Mouse (Mus musculus): ENCODE measurements at regions not wholly inside any gene's neighbourhood (a gene's known extent, or its start where the extent isn't known, plus 50 kb on each side); places are given as distances from the start of the nearest gene placed in this dataset.

GRCm38 (mm10) chr11:19641153-19641552 lies 283.0 kb upstream of the Spred2 start:
- no peak for ATAC-seq
- no peak for TF ChIP-seq CTCF (IDR thresholded peaks at IDR 0.05; ENCODE audit: low read depth)

GRCm38 (mm10) chr11:19644116-19644795 lies 279.9 kb upstream of the Spred2 start:
- Histone ChIP-seq H3K9me3 (ENCODE audit: low read length) (no peaks in the 10 kb centered on the region), H3K36me3 (ENCODE audit: insufficient read depth) (no peaks in the 10 kb centered on the region), H3K4me2 (ENCODE audit: low read depth) (no peak overlapping the region), H3K27me3 (ENCODE audit: insufficient read depth, low read length) (no peaks in the 10 kb centered on the region), H3K4me3 (ENCODE audit: low read depth, low read length) (no peak overlapping the region), H3K27ac (ENCODE audit: low read depth, low read length) (no peak overlapping the region), H3K4me1 (ENCODE audit: insufficient read depth) (no peaks in the 10 kb centered on the region), H3K9ac (no peak overlapping the region)
- no peak for TF ChIP-seq CTCF (IDR thresholded peaks at IDR 0.05; ENCODE audit: low read depth)
- 81% methylated on average over 7 of the region's 7 CpGs for WGBS
- no peak for ATAC-seq
- DNase-seq, result no peak

More at GRCm38 (mm10) chr11:19641153-19641552, 283.0 kb upstream of the Spred2 start:
- no peak overlapping the region for H3K9ac ChIP-seq
- no peaks in the 10 kb centered on the region for H3K4me1 ChIP-seq (ENCODE audit: insufficient read depth)
- no peak overlapping the region for H3K4me2 ChIP-seq (ENCODE audit: low read depth)
- no peaks in the 10 kb centered on the region for H3K27me3 ChIP-seq (ENCODE audit: insufficient read depth, low read length)
- H3K4me3 ChIP-seq (ENCODE audit: low read depth, low read length), result no peak overlapping the region
- H3K9me3 ChIP-seq (ENCODE audit: low read length), result no peaks in the 10 kb centered on the region
- H3K27ac ChIP-seq (ENCODE audit: low read depth, low read length), result no peak overlapping the region
- H3K36me3 ChIP-seq (ENCODE audit: insufficient read depth), result no peaks in the 10 kb centered on the region
- DNase-seq, result no peak
- 68% methylated on average over 8 of the region's 8 CpGs for WGBS

GRCm38 (mm10) chr11:19645106-19645505 lies 279.1 kb upstream of the Spred2 start:
- DNase-seq (peak; percentile 6), ATAC-seq (peak; percentile 61; the same call in 1 of the 2 replicates)
- Histone ChIP-seq H3K9ac (no peak overlapping the region), H3K4me3 (ENCODE audit: low read depth, low read length) (no peak overlapping the region), H3K9me3 (ENCODE audit: low read length) (no peaks in the 10 kb centered on the region), H3K27me3 (ENCODE audit: insufficient read depth, low read length) (no peaks in the 10 kb centered on the region), H3K4me1 (ENCODE audit: insufficient read depth) (no peaks in the 10 kb centered on the region), H3K27ac (ENCODE audit: low read depth, low read length) (no peak overlapping the region), H3K4me2 (ENCODE audit: low read depth) (no peak overlapping the region), H3K36me3 (ENCODE audit: insufficient read depth) (no peaks in the 10 kb centered on the region)
- no peak for TF ChIP-seq CTCF (IDR thresholded peaks at IDR 0.05; ENCODE audit: low read depth)
- WGBS, result 64% methylated on average over 5 of the region's 5 CpGs

- Histone ChIP-seq H3K4me2 (ENCODE audit: low read depth) (no peak overlapping the region), H3K9ac (no peak overlapping the region), H3K9me3 (ENCODE audit: low read length) (no peaks in the 10 kb centered on the region), H3K27ac (ENCODE audit: low read depth, low read length) (no peak overlapping the region), H3K4me1 (ENCODE audit: insufficient read depth) (no peaks in the 10 kb centered on the region), H3K4me3 (ENCODE audit: low read depth, low read length) (no peak overlapping the region), H3K27me3 (ENCODE audit: insufficient read depth, low read length) (no peaks in the 10 kb centered on the region), H3K36me3 (ENCODE audit: insufficient read depth) (no peaks in the 10 kb centered on the region)
- WGBS, result 92% methylated on average over 6 of the region's 6 CpGs
- DNase-seq (no peak), ATAC-seq (no peak)
- no peak for TF ChIP-seq CTCF (IDR thresholded peaks at IDR 0.05; ENCODE audit: low read depth)
Measured at GRCm38 (mm10) chr11:19651522-19651921, 272.7 kb upstream of the Spred2 start.

- ATAC-seq (no peak), DNase-seq (no peak)
- no peak overlapping the region for H3K4me3 ChIP-seq (ENCODE audit: low read depth, low read length)
- no peak for TF ChIP-seq CTCF (IDR thresholded peaks at IDR 0.05; ENCODE audit: low read depth)
- no peaks in the 10 kb centered on the region for H3K4me1 ChIP-seq (ENCODE audit: insufficient read depth)
- no peak overlapping the region for H3K4me2 ChIP-seq (ENCODE audit: low read depth)
- no peaks in the 10 kb centered on the region for H3K27me3 ChIP-seq (ENCODE audit: insufficient read depth, low read length)
- no peaks in the 10 kb centered on the region for H3K36me3 ChIP-seq (ENCODE audit: insufficient read depth)
- 95% methylated on average over 7 of the region's 7 CpGs for WGBS
- no peak overlapping the region for H3K27ac ChIP-seq (ENCODE audit: low read depth, low read length)
- H3K9ac ChIP-seq, result no peak overlapping the region
- H3K9me3 ChIP-seq (ENCODE audit: low read length), result no peaks in the 10 kb centered on the region
Measured at GRCm38 (mm10) chr11:19651929-19652328, 272.2 kb upstream of the Spred2 start.

- DNase-seq (no peak), ATAC-seq (no peak)
- Histone ChIP-seq H3K36me3 (ENCODE audit: insufficient read depth) (no peaks in the 10 kb centered on the region), H3K4me2 (ENCODE audit: low read depth) (no peak overlapping the region), H3K27ac (ENCODE audit: low read depth, low read length) (no peak overlapping the region), H3K4me1 (ENCODE audit: insufficient read depth) (no peaks in the 10 kb centered on the region), H3K9ac (no peak overlapping the region), H3K4me3 (ENCODE audit: low read depth, low read length) (no peak overlapping the region), H3K27me3 (ENCODE audit: insufficient read depth, low read length) (no peaks in the 10 kb centered on the region), H3K9me3 (ENCODE audit: low read length) (no peaks in the 10 kb centered on the region)
- TF ChIP-seq CTCF (IDR thresholded peaks at IDR 0.05; ENCODE audit: low read depth), result no peak
- WGBS, result 64% methylated on average over 4 of the region's 4 CpGs
Measured at GRCm38 (mm10) chr11:19659511-19659910, 264.7 kb upstream of the Spred2 start.

- H3K4me3 ChIP-seq (ENCODE audit: low read depth, low read length), result no peak overlapping the region
- no peaks in the 10 kb centered on the region for H3K27me3 ChIP-seq (ENCODE audit: insufficient read depth, low read length)
- H3K4me1 ChIP-seq (ENCODE audit: insufficient read depth), result no peaks in the 10 kb centered on the region
- TF ChIP-seq CTCF (IDR thresholded peaks at IDR 0.05; ENCODE audit: low read depth), result no peak
- DNase-seq, result no peak
- H3K4me2 ChIP-seq (ENCODE audit: low read depth), result no peak overlapping the region
- H3K9ac ChIP-seq, result no peak overlapping the region
- ATAC-seq, result no peak
- WGBS, result 94% methylated on average over 4 of the region's 4 CpGs
- no peak overlapping the region for H3K27ac ChIP-seq (ENCODE audit: low read depth, low read length)
- no peaks in the 10 kb centered on the region for H3K36me3 ChIP-seq (ENCODE audit: insufficient read depth)
- no peaks in the 10 kb centered on the region for H3K9me3 ChIP-seq (ENCODE audit: low read length)
Measured at GRCm38 (mm10) chr11:19666732-19667131, 257.4 kb upstream of the Spred2 start.
